Mouse (Mus musculus) urinary bladder, postnatal 25 days (tissue): ENCODE measurements at regions not wholly inside any gene's neighbourhood (a gene's known extent, or its start where the extent isn't known, plus 50 kb on each side); places are given as distances from the start of the nearest gene placed in this dataset.

ENCODE experiments used
- DNase-seq: peaks from one replicate; pipeline ENCODE4 v3.0.0; 2022; ENCODE audit warnings: low spot score

DNA sequence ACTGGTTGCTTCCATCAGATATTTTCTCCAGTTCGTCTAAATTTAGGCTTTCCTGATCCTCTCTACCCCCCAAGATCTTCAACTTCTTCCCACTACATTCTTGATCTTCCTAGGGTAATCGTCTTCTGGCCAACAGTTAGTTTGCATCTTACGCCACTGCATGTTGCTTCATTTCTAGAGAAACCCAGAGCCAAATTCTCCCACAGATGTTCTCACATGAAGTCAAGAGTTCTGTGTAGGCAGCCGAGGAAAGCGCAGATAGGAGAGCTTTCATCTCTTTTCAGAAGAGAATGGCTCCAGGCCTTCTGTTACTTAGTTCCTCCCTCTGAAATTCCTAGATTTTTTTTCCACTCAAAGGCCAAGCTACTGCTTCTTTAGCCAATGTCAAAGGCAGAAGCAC, 179.9 kb downstream of the Fgf10 start:
- DNase-seq: no peak

- no peak for DNase-seq
Measured at GRCm38 (mm10) chr13:118850708-118851107, 181.1 kb downstream of the Fgf10 start.

GRCm38 (mm10) chr13:118886339-118886810, 216.8 kb downstream of the Fgf10 start:
- no peak for DNase-seq

GRCm38 (mm10) chr13:118895079-118895478, 225.5 kb downstream of the Fgf10 start:
- DNase-seq: no peak

- no peak for DNase-seq
Measured at GRCm38 (mm10) chr13:118901950-118902349, 232.4 kb downstream of the Fgf10 start.

GRCm38 (mm10) chr13:118910351-118910750, 240.8 kb downstream of the Fgf10 start:
- DNase-seq: no peak

DNA sequence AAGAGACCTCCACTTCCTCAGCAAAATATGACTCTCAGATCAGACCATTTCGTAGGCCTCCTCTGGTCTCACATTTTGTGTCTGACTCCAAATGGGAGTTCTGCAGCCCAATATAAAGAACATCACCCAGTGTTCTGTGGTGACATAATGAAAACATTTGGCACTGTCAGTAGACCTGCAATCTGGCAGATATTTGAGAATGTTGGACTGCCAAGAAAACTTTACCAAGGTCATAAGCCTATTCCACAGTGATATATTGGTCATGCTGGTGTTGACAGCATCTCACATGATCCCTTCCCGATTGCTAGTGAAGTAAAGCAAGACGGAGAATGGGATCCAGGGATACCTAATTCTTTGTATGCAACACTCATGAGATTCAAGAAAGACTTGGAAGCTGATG, 271.2 kb downstream of the Fgf10 start:
- DNase-seq: no peak

DNA sequence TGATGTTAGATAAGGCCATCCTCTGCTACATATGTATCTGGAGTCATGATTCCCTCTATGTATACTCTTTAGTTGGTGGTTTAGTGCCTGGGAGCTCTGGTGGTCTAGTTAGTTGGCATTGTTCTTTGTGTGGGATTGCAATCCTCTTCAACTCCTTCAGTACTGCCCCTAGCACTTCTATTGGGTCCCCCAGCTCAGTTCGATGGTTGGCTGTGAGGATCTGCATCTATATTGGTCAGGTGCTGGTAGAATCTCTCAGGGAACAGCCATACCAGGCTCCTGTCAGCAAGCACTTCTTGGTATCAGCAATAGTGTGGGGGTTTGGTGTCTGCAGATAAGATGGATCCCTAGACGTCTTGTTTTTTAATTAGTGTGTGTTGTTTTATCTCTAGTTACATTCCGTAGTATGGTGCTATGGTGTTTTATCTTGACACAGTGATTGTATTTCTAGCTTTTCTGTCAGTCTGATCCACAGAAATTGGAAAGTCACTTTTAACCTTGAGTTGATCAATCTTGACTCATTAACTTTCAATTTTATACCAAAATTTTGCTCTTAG, 296.6 kb downstream of the Fgf10 start:
- DNase-seq: no peak

- no peak for DNase-seq
Measured at GRCm38 (mm10) chr13:118967707-118968106, 298.1 kb downstream of the Fgf10 start.

- no peak for DNase-seq
Measured at GRCm38 (mm10) chr13:118975008-118975407, 305.4 kb downstream of the Fgf10 start.

DNA sequence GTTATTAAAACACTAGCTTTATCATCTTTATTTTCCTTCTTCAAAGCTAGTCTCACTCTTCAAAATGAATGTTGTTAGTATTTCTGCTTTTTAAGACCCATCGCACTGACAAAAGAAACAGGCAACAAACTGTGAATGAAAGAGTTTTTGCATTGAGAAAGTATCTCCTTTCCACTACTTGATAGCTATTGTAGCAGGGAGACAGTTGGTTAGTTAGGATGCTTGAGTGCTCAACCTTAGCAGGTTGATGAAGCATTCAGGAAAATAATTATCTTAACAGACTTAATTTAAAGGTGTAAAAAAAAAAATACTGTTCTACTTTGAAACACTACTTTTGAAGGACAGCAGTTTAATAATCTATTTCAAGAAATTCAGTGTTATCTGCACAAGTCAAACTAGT, 305.9 kb downstream of the Fgf10 start:
- DNase-seq: no peak

DNA sequence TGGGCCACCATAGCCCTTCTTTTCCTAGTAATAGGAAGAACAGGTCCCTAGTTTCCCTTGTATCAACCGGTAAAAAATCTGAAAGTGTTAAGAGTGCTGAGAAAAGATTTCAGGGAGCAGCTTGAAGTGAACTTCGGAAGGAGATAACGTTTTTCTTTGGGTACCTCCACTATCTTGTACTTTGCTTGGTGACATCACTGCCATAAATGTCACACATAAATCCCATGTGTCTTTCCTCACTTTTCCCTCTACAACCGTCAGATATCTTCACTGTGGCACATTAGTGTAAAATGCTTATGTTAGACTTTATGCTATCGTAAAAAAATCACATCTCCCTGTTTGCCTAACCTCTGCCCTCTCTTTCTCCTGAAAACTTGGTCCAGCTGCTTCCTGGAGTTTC, 309.9 kb downstream of the Fgf10 start:
- no peak for DNase-seq

DNA sequence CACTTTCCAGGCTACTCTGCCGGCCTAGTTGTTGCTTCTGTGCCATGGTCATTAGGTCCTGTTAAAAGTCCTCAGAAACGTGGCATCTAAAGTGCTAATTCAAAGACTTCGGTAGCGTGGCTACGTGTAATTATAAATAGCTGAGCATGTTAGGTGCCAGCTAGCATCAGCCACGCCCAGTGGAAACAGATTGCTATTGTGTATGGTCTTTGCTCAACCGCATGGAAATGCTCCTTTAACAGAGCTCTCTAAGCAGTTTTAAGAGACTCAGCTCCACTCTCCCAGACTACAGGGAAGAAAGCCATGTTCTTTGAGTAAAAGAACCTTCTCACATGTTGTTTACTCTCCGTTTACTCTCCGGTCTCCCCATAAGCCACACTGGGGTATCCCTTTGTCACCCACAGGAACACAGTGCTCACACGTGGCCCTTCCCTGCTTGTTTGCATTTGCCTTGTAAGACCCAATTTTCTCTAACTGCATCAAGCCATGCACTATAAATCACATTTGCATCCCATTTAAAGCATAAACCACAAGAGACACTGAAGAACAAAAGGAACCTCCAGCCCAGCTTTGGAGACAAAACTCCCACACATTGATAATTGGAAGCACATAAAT, 311.7 kb downstream of the Fgf10 start:
- DNase-seq: no peak

GRCm38 (mm10) chr13:118985285-118985684, 315.7 kb downstream of the Fgf10 start:
- DNase-seq: no peak

DNA sequence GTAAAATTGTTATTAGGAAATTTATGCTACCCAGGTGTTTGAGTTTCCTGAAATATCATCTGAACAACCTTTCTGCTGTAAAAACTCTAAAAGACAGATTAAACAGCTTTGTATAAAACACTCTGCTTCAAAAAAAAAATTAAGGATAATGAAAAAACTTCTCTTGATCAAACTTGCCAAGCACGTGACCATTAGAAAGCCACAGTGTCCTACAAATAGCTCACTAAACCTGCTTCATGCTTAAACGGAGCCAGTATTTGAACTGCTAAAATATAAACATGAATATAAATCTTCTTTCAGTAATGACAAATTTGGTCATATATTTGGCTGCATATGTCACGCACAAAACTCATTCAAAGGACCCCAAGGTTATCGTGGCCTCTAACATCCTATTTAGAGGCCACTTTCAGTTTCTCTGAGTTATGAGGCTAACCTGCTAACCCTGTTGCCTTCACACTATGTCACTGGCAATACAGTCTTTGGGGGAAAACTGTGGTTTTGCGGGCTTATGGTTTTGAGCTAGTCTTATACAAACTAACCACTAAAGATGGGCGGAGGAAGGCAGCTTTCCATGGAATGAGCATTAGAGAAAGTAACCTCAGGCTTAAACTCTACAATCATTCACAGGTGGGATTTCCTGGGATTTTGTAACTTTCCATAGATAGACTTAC, 355.8 kb downstream of the Fgf10 start:
- no peak for DNase-seq

GRCm38 (mm10) chr13:119039616-119040015, 370.0 kb downstream of the Fgf10 start:
- DNase-seq: no peak

GRCm38 (mm10) chr13:119045112-119045511, 375.5 kb downstream of the Fgf10 start:
- DNase-seq: no peak

DNA sequence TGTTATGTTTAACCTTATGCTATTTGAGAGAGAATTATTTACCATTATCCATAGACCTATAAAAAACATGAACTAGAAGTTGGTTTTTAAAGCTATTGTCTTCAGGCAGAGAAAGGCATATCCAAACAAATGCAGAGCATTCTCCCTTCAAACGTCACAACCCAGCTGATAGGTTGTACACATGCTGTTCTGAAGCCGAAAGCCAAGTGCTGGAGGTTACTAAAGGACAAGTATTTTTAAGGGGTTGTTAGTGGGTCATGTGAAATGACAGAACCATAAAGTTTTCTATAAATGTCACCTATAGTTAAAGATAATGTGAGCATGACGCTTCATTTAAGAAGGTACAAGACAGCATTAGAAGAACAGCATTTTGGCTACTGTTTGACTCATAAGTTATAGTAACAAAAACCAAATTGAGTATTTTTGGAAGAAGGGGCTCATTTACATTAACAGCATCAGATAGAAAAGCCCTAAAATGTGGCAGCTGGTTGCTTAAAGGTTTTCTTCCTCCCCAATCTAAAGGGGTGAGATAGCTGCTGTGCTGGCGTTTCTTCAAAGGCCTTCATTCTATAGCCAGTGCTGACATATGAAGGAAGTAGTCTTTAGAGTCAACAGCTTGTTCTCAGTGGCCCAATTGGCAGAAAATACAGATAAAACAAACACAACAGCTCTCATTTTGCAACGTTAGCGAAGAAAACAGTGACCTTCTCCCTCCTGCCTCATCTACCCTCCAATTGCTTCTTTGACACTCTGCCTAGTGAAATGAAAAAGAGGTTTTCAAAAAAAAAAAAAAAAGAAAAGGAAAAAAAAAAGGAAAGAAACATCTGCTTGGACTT, 359.4 kb upstream of the Paip1 start:
- no peak for DNase-seq

DNA sequence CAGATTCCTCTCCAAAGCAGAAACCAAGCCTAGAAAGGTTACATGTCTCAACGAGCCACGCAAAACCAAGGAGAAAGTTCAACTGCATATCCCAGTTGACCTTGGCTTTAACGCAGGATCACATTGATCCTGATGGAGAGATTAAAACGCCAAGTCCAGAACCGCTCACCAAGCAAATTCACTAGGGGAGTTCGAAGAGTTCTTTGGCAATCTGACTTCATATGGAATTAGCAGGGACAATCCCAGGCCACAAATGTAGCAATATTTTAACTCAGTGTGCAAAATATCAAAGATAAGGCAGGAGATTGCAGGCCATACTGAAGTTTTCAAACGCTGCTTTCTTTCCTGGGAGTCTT, 358.8 kb upstream of the Paip1 start:
- no peak for DNase-seq

GRCm38 (mm10) chr13:119079243-119079642, 349.2 kb upstream of the Paip1 start:
- no peak for DNase-seq

DNA sequence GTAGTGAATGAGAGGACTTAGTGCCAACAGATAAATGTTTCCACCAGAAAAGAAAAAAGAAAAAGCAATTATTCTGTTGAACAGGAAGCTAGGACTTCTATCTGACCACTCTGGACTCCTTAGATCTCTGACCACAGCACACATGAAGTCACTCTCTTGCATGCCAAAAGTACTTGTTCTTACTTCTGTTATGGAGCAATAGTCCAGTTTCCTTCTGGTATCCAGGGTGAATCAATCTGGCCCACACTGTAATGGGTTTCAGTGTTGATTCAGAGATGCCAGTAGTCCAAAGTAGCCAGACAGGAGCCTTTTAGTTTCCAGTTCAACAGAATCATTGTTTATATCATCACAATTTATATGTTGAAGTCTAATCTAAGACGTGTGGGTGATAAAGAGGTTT, 346.7 kb upstream of the Paip1 start:
- no peak for DNase-seq

- DNase-seq: no peak
Measured at GRCm38 (mm10) chr13:119117906-119118305, 310.5 kb upstream of the Paip1 start.

- no peak for DNase-seq
Measured at GRCm38 (mm10) chr13:119118382-119118781, 310.0 kb upstream of the Paip1 start.
